Mouse (Mus musculus) heart, adult 2 months (tissue): ENCODE results near the gene Noto.

Source experiments
- CTCF ChIP-seq: fragments of 200-600 bp; IDR thresholded peaks from 2 replicates; pipeline ENCODE4 v1.8.1; 2022; ENCODE audit warnings: antibody characterized with exemption, mild to moderate bottlenecking, moderate library complexity
- POLR2A ChIP-seq: fragments of 200-500 bp; IDR thresholded peaks from 2 replicates; pipeline ENCODE4 v1.6.1; 2011; ENCODE audit warnings: mild to moderate bottlenecking, low read depth, low read length, control low read depth; ENCODE audit not compliant: insufficient read depth

GRCm38 (mm10) chr6:85378629-85379028 lies 45.1 kb upstream of the Noto start:
- TF ChIP-seq CTCF (no peak), POLR2A (no peak)
